Mouse (Mus musculus): ENCODE results near the gene Ubald1. TPM values are rescaled to one million over a fixed set of nuclear protein-coding genes. Genes with fewer than 3 reads are reported as not detected.

Ubald1 gene
- total and polyA plus RNA-seq, 2 experiments from 2014 or later, result 18.3 to 27.6 TPM

DNA sequence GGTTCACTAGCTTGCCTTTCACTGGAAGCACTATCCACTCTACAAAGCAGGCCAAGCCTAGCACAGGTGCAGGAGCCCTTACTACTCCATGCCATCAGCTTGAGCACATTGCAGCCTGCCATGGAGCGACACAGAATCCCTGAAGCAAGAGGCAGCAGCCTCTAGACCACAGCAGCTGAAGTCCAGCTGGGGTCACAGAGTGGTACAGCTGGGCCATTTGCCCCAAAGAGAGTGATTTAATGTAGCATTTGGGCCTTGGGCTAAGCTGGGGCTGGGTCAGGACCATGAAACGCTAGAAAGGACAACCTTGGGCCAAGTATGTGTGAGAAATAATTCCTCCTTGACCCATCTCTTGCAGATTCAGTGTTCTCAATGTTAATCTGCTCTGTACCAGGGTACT, 32.0 kb downstream of the Ubald1 start:
- Histone ChIP-seq H3K27ac (ENCODE audit: low read depth) (no peak overlapping the region), H3K36me3 (replicated peaks; ENCODE audit: control insufficient read depth, insufficient read depth, low read length) (no peaks in the 10 kb centered on the region), H3K4me3 (ENCODE audit: low read depth, low read length) (no peak overlapping the region), H3K27me3 (ENCODE audit: control insufficient read depth, insufficient read depth, low read length) (no peaks in the 10 kb centered on the region), H3K4me1 (ENCODE audit: control insufficient read depth, insufficient read depth) (no peaks in the 10 kb centered on the region), H3K9me3 (replicated peaks; ENCODE audit: control insufficient read depth, low read length) (no peaks in the 10 kb centered on the region), H3K4me2 (ENCODE audit: low read depth, low read length) (no peak overlapping the region), H3K9ac (replicated peaks; ENCODE audit: low read depth, low read length) (no peak overlapping the region)
- TF ChIP-seq CTCF (IDR thresholded peaks at IDR 0.05; ENCODE audit: low read depth) (no peak), EP300 (IDR thresholded peaks at IDR 0.05; ENCODE audit: low read depth) (no peak)
- WGBS, result 84% methylated on average over 2 of the region's 2 CpGs
- DNase-seq (ENCODE audit: low spot score) (no peak), ATAC-seq (ENCODE audit: insufficient read depth, low read depth) (no peak)

DNA sequence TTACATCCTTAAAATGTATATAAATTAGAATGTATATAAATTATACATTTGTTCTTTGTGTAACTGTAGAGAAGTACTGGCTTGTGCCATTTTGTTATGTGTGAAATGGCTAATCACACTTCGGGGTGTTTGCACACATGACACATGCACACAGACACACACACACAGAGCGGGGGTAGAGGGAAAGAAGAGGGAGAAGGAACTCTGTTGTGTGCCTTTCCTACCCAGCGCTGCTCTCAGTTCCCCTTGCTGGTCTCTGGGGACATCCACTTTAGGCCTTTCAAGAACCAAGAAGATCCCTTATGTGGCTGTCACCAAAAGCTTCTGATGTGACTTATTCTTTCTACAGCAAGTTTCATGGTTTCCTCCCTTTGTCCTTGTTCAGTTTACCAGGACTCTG, 33.1 kb downstream of the Ubald1 start:
- no peak for ATAC-seq (ENCODE audit: insufficient read depth, low read depth)

DNA sequence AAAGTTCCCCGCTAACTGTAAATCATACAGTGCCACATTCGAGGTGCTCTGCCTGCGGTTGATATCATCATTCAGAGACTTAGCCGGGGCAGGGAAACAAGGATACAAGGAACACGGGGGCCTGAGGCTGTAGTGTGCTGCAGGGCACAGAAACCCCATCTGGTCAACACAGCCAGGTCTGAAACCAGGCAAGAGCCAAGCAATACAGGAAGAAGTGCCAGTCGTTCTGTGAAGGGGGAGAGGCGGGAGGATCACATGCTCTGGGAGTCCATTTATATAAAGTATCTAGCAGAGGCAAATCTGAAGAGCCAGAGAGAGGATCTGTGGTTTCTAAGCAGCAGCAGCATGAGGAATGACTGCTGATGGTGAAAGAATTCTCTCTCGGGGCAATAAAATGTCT, 39.9 kb downstream of the Ubald1 start:
- Histone ChIP-seq H3K9me3 (replicated peaks; ENCODE audit: control insufficient read depth, low read length) (no peaks in the 10 kb centered on the region), H3K27me3 (ENCODE audit: control insufficient read depth, insufficient read depth, low read length) (no peaks in the 10 kb centered on the region), H3K4me3 (ENCODE audit: low read depth, low read length) (no peak overlapping the region), H3K27ac (ENCODE audit: low read depth) (no peak overlapping the region), H3K36me3 (replicated peaks; ENCODE audit: control insufficient read depth, insufficient read depth, low read length) (no peaks in the 10 kb centered on the region), H3K4me2 (ENCODE audit: low read depth, low read length) (no peak overlapping the region), H3K4me1 (ENCODE audit: control insufficient read depth, insufficient read depth) (no peaks in the 10 kb centered on the region), H3K9ac (replicated peaks; ENCODE audit: low read depth, low read length) (no peak overlapping the region)
- 70% methylated on average over 8 of the region's 8 CpGs for WGBS
- TF ChIP-seq EP300 (IDR thresholded peaks at IDR 0.05; ENCODE audit: low read depth) (no peak), CTCF (IDR thresholded peaks at IDR 0.05; ENCODE audit: low read depth) (no peak)
- DNase-seq (ENCODE audit: low spot score) (no peak), ATAC-seq (ENCODE audit: insufficient read depth, low read depth) (no peak)

More for the DNA sequence above, 33.1 kb downstream of the Ubald1 start:
- no peaks in the 10 kb centered on the region for H3K9me3 ChIP-seq (replicated peaks; ENCODE audit: control insufficient read depth, low read length)
- no peaks in the 10 kb centered on the region for H3K36me3 ChIP-seq (replicated peaks; ENCODE audit: control insufficient read depth, insufficient read depth, low read length)
- H3K27ac ChIP-seq (ENCODE audit: low read depth), result no peak overlapping the region
- no peak overlapping the region for H3K4me3 ChIP-seq (ENCODE audit: low read depth, low read length)
- no peaks in the 10 kb centered on the region for H3K4me1 ChIP-seq (ENCODE audit: control insufficient read depth, insufficient read depth)
- H3K27me3 ChIP-seq (ENCODE audit: control insufficient read depth, insufficient read depth, low read length), result no peaks in the 10 kb centered on the region
- WGBS, result 84% methylated on average over 3 of the region's 3 CpGs
- TF ChIP-seq CTCF (IDR thresholded peaks at IDR 0.05; ENCODE audit: low read depth), result no peak
- H3K9ac ChIP-seq (replicated peaks; ENCODE audit: low read depth, low read length), result no peak overlapping the region
- H3K4me2 ChIP-seq (ENCODE audit: low read depth, low read length), result no peak overlapping the region
- no peak for DNase-seq (ENCODE audit: low spot score)

DNA sequence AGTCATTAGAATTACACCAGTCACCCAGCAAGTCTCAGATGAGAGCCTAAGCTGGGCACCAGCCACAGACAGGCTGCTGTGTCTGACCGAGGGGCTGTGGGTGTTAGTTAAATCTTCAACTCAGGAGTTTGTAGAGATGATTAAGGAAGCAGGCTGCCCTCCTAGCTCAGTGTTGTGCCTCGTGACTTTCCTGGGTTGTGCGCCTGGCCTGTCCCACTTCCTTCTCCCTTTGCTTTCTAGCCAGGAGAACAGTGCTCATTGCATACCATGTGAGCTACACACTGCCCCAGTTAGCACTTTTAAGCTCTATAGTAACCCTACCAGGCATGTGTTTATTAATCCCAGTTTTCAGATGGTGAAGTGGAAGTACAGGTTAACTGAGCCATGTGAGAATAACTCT, 40.6 kb downstream of the Ubald1 start:
- Histone ChIP-seq H3K4me3 (ENCODE audit: low read depth, low read length) (no peak overlapping the region), H3K4me1 (ENCODE audit: control insufficient read depth, insufficient read depth) (no peaks in the 10 kb centered on the region), H3K4me2 (ENCODE audit: low read depth, low read length) (no peak overlapping the region), H3K36me3 (replicated peaks; ENCODE audit: control insufficient read depth, insufficient read depth, low read length) (no peaks in the 10 kb centered on the region), H3K9ac (replicated peaks; ENCODE audit: low read depth, low read length) (no peak overlapping the region), H3K27ac (ENCODE audit: low read depth) (no peak overlapping the region), H3K27me3 (ENCODE audit: control insufficient read depth, insufficient read depth, low read length) (no peaks in the 10 kb centered on the region), H3K9me3 (replicated peaks; ENCODE audit: control insufficient read depth, low read length) (no peaks in the 10 kb centered on the region)
- WGBS, result 68% methylated on average over 3 of the region's 3 CpGs
- ATAC-seq (ENCODE audit: insufficient read depth, low read depth) (no peak), DNase-seq (ENCODE audit: low spot score) (no peak)
- TF ChIP-seq CTCF (IDR thresholded peaks at IDR 0.05; ENCODE audit: low read depth) (no peak), EP300 (IDR thresholded peaks at IDR 0.05; ENCODE audit: low read depth) (no peak)

DNA sequence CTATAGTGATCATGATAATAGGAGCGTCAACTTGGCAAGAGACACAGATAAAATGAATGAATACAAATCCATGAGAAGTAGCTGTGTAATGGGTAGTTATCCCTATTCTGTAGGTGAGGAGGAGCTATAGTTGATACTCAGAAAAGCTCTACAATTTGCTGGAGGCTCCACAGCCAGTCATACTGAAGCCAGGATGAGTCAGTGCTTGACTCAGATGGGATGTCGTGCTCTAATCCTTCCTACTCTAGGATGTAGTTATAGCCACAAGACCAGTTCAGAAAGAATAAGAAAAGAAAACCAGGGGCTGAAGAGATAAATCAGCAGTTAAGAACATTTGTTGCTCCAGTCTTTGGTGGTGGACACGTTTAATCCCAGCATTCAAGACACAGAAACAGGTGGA, 42.5 kb downstream of the Ubald1 start:
- Histone ChIP-seq H3K4me3 (ENCODE audit: low read depth, low read length) (no peak overlapping the region), H3K27me3 (ENCODE audit: control insufficient read depth, insufficient read depth, low read length) (no peaks in the 10 kb centered on the region), H3K4me1 (ENCODE audit: control insufficient read depth, insufficient read depth) (no peaks in the 10 kb centered on the region), H3K27ac (ENCODE audit: low read depth) (no peak overlapping the region), H3K9ac (replicated peaks; ENCODE audit: low read depth, low read length) (no peak overlapping the region), H3K4me2 (ENCODE audit: low read depth, low read length) (no peak overlapping the region), H3K9me3 (replicated peaks; ENCODE audit: control insufficient read depth, low read length) (no peaks in the 10 kb centered on the region), H3K36me3 (replicated peaks; ENCODE audit: control insufficient read depth, insufficient read depth, low read length) (no peaks in the 10 kb centered on the region)
- no peak for DNase-seq (ENCODE audit: low spot score)
- 69% methylated on average over 3 of the region's 3 CpGs for WGBS
- no peak for ATAC-seq (ENCODE audit: insufficient read depth, low read depth)
- TF ChIP-seq CTCF (IDR thresholded peaks at IDR 0.05; ENCODE audit: low read depth) (no peak), EP300 (IDR thresholded peaks at IDR 0.05; ENCODE audit: low read depth) (no peak)

DNA sequence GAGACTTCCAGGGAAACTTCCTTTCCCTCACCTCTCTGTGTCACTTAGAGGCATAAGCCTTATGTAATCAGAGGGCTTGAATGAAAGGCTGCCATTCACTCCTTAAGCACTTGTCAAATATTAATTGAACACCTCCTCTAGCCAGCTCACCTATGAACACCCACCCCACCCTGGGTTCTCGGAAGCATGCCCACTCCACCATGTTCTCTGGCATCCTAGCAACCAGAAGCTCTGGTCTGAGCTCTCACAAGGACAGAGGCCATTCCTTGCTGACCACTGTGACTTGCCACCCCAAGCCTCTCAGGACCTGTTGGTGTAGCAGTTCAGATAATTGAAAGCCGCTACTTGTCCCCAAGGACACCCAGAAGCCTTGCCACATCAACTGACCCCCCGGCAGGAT, 44.9 kb downstream of the Ubald1 start, which contains the start of gene 4930562C15Rik:
Gene 4930562C15Rik, plus strand, starts transcription at position 226 of the 400 bp plus-strand sequence.
- no peak for TF ChIP-seq EP300 (IDR thresholded peaks at IDR 0.05; ENCODE audit: low read depth)
- TF ChIP-seq CTCF (IDR thresholded peaks at IDR 0.05; ENCODE audit: low read depth), result no peak
- Histone ChIP-seq H3K4me3 (ENCODE audit: low read depth, low read length) (no peak within 1 kb of the TSS), H3K27ac (ENCODE audit: low read depth) (no peak within 1 kb of the TSS), H3K9ac (replicated peaks; ENCODE audit: low read depth, low read length) (no peak within 1 kb of the TSS), H3K4me2 (ENCODE audit: low read depth, low read length) (no peak within 1 kb of the TSS), H3K27me3 (ENCODE audit: control insufficient read depth, insufficient read depth, low read length) (no peaks in the 10 kb centered on the region), H3K4me1 (ENCODE audit: control insufficient read depth, insufficient read depth) (no peaks in the 10 kb centered on the region), H3K9me3 (replicated peaks; ENCODE audit: control insufficient read depth, low read length) (no peaks in the 10 kb centered on the region), H3K36me3 (replicated peaks; ENCODE audit: control insufficient read depth, insufficient read depth, low read length) (no peaks in the 10 kb centered on the region)
- 72% methylated on average over 3 of the region's 3 CpGs for WGBS
- ATAC-seq (ENCODE audit: insufficient read depth, low read depth), result no peak
- no peak for DNase-seq (ENCODE audit: low spot score)

Data from heart, postnatal 0 days (tissue).